Mouse (Mus musculus) heart, postnatal 4 days (tissue): ENCODE measurements around the gene Pax9. TPM values are rescaled to one million over a fixed set of nuclear protein-coding genes. Genes with fewer than 3 reads are reported as not detected.

Source experiments
- DNase-seq: peaks from one replicate; pipeline ENCODE4 v3.0.0; 2021
- total RNA-seq, 2 experiments: library from RNA; stranded (reverse); gene quantifications; 2 replicates each; pipeline ENCODE4 v1.2.3; 2021

The Pax9 gene
- under 1 TPM; 0.12 to 0.20 TPM for total RNA-seq

DNA sequence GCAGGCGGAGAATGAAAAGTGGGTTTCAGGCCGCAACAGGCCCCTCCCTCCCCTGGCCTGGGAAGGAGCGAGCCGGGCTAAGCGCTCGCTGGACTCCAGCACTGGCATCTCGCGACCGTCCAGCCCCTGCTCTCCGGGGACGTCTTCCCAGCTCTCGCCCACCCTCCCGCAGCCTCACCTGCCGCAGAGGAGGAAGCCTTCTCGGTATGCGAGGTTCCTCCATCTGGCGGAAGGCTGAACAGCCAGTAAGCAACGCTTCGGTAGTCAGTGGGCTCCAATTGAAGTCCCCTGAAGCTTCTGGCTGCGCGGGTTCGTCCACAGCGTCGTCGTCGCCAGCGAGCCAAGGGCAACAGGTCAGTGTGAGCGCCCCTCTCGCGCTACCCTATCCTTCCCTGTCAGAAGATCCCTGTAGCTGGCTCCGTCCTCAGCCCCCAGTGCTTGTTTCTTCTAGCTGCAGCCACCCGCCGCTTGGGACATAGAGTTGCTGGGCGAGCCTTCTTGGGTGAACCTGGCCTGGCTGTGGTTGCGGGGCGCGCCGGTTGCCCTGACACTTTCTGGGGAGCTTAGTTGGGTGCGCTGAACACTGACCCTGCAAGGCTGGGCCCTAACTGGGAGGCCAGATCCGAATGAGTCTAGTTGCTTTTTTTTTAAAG lies at the start of gene Pax9:
Gene Pax9 (plus strand): TSS at position 341 of the 653 bp plus-strand sequence.
- no peak for DNase-seq

DNA sequence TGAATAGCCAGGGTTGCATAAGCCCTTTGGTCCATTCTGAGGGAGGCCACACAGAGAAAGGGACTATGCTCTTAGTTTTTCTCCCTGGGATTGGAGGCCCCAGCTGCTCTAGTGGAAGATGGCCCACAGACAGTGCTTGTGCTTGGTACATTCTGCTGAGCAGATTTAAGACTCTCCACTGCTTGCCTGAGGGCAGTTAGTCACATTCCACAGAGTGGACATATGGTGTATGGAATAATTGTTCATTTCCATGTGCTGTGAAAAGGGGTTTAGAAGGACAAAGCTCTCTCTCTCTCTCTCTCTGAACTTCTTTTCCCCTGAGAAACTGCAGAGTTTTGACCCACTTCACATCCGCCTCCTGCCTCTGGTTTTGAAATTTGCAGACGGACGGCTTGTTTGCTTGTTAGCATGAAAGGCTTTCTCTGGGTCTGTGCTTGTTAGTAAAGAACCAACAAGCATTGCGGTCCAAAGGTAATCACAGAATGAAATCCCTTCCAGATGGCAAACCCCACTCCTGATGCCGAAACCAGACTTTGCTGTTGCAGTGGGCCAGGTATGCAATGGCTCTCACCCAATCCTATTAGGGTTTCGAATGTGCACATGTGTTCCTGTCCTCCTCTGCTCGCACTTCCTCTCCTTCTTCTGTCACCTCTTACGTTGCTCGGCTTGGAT lies 22.0 kb upstream of the Pax9 start:
- no peak for DNase-seq

DNA sequence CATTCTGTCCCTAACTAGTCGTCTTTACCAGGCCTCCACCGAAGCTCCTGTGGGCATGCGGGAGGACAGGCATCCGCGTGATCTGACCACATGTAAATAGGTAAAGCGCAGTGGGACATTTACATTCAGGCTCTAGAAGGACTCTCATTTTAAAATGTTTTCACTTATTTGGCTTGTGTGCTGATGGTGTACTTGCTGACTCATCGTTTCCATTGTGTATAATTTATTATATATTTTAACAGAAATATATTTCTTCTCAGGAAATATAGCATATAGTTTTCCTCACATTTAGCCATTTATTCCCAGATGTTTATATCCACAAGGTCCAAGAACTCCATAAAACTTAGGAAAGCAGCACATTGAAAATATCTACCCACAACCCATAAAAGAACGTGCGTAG lies 20.8 kb upstream of the Pax9 start:
- no peak for DNase-seq

DNA sequence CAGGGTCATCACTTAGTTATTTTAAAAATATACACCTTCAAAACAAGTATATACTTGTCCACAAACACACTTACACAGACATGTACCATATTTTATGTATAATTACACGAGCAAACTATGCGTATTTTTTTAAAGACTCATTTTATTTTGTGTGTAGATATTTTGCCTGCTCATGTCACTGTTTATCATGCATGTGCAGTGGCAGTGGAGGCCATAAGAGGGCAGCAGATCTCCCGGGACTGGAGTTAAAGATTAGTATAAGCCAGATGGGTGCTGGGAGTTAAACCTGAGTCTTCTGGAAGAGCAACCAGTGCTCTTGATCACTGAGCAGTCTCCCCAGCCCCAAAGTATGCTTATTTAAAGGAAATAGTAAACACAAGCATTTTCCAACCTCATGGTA lies 16.8 kb upstream of the Pax9 start:
- no peak for DNase-seq

DNA sequence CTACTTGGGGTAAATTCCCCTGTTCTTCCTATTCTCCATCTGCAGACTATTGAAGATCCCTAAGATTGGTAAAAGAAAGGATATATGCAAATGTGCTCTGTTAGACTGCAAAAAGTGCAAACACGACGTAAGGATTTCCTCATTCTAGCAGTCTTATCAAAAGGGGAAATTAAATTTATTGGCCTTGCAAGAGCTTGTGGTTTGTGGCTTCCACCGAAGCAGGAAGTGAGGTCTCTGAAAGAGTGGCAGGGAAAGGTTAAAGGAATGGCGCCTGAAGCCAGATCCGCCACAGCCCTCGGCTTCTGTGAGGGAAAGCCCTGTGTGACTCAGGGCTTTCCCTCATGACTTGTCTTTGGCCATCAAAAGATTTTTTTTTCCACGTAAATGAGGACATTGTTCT lies 13.9 kb upstream of the Pax9 start:
- no peak for DNase-seq

DNA sequence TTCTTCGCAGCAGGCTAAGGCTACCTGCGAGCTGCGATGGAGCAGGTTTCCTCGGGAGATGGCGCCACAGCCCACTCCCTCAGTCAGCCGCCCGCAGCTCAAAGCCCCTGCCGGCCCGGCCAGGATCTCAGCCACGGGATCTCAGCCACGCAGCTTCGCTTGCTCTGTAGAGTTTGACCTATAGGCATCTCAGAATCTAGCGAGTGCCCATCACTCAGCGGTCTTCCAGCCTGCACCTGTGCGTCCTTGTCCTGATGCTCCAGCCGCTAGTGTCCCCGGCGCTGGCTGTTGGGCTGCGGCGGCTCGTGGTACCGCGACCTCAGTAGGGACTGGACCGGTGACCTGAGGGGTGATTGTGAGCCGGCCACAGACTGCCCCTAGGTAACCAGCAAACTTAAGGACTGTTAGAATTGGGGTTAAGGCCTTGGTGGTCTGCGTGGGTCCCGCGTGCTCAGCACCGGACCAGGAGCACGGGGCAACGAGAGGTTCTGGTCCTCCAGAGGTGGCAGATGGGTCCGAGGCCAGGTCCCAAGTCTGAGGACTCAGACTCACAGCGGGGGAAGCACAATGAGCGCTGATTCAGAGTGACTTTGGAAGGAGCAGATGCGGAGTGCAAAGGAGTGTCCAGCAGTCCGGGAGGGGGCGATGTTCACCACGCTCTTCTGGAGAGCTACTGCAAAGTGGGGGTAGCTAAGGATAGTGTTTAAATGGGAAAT lies 10.3 kb upstream of the Pax9 start:
- peak; percentile 50 for DNase-seq

DNA sequence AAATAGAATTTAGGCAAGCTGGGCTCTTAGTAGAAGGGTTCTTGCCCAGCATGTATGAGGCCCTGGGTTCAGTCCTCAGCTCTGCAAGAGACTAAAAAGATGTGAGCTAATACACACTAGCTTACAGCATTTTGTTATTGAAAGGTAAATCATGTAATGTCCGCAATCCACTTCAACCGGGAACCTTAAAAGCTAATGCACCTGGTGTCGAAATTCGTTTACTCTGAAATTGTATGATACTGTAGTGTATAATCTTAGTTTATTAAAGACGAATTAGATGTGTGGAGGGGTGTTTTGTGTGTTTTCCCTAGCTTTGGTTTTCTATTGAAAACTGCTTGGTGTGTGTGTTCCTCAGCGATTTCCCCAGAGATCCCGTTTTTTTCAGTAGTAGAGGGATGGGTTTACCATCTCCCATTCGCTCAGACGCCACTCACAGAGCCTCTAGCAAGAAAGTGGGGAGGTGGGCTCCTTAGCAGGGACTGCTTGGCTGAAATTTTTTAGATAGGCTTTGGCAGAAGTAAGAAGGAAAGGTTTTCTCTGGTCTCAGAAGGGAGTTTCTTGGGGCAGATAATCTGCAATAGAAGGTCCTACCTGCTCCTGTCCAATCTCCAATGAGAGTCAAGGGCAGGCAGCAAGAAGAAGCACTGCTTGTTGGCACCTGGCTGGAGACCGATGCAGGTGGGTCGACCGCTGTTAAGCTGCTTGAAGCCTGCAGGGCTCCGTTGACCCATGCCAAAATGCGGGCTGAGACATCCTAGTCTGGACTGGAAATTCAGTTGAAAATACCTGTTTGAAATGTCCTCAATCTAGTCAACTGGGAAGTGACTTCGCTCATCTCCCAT lies 3.7 kb upstream of the Pax9 start:
- no peak for DNase-seq

DNA sequence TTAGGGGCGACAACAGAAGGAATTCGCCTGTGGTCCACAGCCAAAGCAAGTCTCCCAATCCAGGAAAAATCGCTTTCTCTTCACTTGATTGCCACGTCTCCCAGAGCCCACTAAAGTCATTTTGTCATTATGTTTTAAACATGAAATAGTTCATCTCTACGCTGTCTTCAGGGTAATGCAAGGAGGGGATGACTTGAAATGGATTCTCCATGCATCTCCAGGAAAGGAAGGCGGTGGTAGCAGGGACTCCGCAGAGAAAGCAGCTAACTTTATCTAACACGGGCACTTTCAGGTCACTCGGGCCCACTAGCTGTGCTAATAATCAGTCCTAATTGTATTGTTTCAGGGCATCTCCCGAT lies 3.1 kb upstream of the Pax9 start:
- no peak for DNase-seq

DNA sequence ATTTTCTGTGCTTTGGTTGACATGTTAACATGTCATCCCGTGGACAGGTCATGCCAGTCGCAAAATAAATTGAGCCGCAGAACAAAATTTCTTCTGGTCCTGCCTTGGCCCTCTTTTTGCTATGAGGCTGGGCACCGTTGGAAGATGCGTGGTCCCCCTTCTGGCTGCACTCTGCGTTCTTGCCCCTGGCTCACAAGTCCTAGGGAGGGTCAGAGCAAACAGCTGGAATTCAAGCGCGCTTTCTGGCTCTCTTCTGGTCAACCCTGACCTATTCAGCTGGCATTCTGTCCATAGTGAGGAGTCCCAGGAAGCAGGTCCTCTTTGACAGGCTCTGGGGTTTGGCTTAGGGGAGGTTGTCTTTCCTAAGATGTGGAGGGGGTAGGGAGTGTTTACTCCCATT lies 2.6 kb upstream of the Pax9 start:
- no peak for DNase-seq

DNA sequence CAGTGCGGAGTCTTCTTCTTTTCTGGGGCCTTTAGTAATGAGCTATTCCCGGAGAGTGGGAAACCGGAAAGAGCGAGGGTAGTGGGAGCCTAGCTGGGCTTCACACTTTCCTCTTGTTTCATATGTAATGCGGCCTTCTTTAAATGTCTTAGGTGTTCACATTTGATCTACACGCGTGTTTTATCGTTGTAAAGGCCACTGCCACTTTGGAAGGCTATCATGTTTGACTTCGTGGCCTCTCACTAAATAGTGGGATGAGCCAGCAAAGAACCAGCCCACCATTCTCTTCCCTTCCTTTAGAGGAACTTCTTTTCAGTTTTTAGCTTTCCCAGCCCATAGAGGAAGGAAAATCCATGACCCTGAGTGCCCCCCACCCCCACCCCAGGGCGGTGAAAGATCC lies 2.2 kb upstream of the Pax9 start:
- no peak for DNase-seq

DNA sequence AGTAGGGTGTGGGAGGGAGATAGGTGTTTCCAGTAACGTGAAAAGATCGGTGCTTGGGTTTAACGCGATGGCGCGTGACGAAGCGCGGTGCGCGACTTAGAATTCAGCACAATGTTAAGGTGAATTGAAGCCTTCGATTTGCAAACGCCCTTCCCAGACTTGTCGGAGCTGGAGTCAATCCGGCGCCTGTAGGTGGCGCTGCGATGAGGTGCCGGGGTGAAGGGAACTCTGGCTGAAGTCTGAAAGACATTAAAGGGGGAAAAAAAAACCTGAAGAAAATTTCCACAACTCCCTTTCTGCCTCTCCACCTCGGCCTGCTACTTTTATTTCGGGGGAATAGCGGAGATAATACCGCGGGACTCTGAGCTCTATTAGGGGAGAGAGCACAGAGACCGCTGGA lies 1.8 kb upstream of the Pax9 start:
- peak; percentile 56 for DNase-seq

DNA sequence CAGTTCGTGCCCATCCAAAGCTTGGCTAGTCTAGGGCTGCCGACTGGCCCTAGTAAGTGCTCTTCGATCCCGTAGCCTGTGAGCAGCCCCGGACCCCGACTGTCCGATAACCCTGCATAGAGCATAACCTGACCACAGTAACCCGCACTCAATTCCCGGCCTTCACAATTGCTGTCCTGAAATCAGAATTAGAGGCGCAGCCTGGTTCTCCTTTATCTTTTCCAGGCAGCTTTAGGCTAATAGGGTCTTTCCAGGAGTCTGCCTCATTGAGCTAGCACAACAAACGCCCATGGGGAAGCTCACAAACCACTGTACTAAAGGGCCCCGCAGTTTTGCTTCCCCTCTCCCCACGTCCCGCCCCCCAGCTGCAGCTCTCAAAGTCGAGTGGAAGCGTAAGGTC lies 1.2 kb upstream of the Pax9 start:
- DNase-seq, result no peak

DNA sequence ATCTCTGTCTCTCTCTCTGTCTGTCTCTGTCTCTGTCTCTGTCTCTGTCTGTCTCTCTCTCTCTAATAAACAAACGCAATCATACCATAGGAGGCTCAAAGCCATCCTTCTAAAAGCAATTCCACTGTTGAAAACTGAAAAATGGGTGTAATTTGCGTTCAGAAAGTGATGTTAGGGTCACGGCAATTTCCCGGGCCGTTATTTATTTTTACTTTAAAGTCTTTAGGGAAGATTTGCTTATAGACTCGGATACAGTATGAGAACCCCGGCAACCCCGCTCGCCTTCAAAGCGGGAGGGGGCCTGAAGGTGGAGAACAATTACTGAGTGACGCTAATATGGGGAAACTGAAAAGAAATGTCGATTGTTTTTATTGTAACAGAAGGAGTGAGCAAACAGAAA lies 566 bp upstream of the Pax9 start:
- DNase-seq, result no peak

DNA sequence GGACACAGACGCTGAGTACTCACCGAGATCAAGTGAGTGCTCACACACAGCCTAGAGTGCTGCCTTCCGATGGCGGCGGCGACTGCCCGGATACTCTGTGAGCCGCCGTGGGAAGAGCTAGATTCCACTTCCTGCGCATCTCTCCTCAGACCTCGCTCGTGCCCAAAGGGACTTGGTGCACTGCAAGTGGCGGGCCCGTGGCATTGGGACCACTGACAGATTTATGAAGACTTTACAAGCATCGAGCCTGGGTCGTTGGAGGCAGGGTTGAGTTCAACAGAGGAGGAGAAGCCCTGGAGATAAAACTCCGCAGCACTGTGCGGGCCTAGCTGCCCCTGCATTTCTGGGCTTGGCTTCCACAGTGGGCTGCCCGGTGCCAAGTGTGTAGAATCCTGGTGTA lies 969 bp downstream of the Pax9 start:
- no peak for DNase-seq

DNA sequence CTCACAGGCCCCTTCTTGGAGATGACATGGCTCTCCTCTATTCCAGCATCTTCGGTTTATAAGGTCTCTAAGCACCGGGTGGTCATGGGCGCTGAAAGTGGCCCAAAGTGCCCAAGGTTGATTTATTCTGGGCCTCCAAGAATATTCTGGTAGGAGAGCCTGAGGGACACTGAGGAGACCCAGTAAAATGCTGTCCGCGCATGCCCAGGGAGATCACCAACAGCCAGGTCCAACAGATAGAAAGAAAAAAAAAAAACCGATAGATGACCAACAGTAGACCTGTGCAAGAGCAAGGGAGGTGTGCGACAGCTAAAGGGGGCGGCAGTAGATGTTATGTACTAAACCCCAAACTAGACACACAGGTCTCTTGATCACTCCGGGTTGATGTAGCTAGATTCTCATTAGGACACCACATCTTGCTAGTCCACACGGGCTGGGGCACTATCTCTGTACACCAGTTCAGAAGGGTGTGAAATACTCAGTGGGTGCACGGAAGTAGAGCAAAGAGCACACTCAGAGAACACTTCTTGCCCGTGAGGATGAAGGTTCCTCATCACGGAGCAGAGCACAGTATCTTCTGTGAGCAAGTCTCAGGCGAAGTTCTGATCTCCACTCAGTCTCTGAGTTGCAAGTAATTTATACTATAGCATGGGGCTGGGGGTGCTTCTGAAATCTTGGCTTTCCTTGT lies 2.0 kb downstream of the Pax9 start:
- DNase-seq, result no peak

DNA sequence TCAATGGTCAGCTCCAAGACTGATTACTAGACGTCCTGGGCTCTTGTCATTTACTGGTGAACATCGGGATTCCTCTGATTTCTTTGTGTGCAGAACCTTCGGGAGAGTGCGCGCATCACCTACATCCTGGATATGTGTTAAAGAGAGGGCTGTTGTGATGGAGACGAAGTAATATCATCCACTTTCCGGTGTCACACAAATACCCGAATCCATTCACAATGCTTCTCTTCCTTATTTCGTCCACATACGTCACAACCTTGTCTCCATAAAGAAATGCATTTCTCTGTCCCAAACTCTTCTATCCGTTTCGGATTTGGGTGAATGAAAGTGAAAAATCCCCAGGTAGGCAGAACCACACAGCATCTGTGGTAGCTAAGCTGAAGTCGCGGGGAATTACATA lies 2.8 kb downstream of the Pax9 start:
- no peak for DNase-seq

DNA sequence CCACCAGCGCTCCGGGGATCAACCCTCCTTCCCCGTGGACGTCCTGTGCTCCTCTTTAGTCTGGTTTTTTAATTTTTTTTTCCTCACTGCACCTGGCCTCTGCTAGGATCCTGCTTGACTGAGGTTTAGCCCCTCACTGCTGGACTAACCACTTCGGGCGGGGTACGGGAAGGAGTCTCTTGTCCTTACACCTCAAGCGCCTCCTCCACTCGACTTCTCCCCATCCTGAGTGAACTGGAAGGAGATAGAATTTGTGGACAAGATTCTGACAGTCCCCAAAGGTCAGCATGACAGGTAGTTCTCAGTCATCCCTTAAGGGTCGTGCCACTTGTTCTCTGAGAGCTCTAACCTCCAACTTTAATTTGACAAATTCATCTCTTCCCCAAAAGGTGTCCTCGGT lies 3.4 kb downstream of the Pax9 start:
- no peak for DNase-seq

DNA sequence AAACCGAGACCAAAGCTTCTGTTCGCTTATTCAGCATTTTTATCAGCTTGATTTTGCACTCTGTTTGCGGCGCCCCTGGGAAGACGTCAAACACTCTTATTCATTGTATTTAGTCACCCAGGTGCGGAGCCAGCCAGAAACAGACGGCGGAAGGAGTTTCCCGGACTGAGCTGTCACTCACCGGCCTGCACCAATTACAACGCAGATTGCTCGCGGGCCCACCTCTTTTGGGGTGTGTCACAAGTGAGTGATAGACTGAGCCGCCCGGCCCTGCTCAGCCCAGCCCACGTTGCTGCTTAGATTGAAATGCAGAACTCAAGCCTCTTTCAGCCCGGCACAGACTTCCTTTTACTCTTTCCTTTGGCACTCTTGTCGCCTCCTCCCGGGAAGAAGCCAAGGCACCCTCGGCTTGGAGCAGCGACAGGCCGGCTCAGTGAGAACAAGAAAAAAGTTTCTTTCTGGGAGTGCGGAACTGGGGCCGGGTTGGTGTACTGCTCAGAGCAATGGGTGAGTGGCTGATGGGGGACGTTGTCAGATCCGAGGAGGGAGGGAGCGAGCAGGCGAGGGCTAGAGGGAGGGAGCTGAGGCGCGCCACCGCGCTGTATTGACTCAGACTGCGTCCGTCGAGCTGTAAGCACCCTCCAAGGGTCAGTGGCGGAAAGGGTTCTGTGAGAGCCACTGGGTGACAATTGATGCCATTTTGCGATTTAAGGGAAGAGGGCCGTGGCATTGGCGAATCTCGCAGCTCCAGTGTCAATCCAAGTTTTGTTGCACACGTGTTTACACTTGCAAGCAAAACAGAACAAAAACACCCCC lies 4.0 kb downstream of the Pax9 start:
- peak; percentile 87 for DNase-seq

DNA sequence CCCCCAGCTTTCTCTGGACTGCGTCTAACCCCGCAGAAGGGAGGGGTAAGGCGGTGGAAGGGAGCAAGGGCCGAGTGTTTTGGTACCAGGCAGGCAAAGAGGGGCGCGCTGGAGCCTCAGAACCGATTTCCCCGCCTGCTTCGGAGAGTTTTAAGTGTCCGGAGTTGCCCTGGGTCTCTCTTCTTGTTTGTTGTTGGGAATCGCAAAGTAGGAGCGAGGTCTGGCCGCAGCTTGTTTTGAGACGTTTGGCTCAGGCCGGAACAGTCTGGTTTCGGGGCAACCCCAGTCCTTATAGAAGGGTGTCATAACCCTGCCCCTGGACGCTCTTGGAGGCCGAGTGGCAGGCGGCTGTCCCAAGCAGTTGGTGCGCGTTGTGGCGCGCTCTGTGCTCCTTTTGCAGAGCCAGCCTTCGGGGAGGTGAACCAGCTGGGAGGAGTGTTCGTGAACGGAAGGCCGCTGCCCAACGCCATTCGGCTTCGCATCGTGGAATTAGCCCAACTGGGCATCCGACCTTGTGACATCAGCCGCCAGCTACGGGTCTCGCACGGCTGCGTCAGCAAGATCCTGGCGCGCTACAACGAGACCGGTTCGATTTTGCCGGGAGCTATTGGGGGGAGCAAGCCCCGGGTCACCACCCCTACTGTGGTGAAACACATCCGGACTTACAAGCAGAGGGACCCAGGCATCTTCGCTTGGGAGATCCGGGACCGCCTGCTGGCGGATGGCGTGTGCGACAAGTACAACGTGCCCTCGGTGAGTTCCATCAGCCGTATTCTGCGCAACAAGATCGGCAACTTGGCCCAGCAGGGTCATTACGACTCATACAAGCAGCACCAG lies 4.8 kb downstream of the Pax9 start:
- DNase-seq, result no peak

DNA sequence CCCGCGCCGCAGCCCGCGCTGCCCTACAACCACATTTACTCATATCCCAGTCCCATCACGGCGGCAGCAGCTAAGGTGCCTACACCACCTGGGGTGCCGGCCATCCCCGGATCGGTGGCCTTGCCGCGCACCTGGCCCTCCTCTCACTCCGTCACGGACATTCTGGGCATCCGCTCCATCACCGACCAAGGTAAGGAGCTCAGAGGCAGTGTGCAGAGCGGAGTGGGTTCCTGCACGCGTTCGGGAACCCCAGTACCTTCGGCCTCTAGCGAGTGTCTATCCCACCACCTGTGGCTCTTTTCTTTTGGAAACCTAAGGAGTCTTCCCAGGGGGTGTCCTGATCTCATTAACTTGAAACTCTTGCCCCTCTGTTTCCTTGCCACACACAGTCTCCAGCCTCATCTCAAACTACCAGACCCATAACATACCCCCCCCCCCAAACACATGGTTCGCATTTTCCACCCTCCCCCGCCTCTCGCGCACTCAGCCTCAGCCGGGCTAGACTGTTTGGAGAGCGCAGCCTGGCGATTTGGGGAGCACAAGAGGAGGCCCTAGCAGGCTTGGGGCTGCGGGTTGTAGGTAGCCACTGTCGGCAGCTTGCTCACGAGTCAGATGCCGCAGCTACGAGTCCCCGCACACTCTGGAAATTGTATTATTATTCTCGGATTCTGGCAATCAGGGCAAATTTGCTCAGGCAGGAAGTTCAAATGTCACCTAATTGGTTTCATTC lies 5.6 kb downstream of the Pax9 start:
- no peak for DNase-seq
